Mouse (Mus musculus) embryonic facial prominence, embryonic 11.5 days (tissue): ENCODE measurements around the gene Svs1. TPM values are rescaled to one million over a fixed set of nuclear protein-coding genes. Genes with fewer than 3 reads are reported as not detected.

Source experiments
- ATAC-seq: fragments of 200-750 bp; cut with Nextera tagmentation; replicated peaks from 2 replicates; pipeline ENCODE4 v1.8.0; 2017; ENCODE audit warnings: low read depth; ENCODE audit not compliant: insufficient number of reproducible peaks, low FRiP score, low TSS enrichment
- DNase-seq: peaks from one replicate; pipeline ENCODE4 v3.0.0-alpha.2; 2015; ENCODE audit warnings: low spot score
- H3K27ac ChIP-seq: fragments of 300-500 bp; sonication (generic); replicated peaks from 2 replicates; pipeline ENCODE4 v1.5.1; 2014; ENCODE audit warnings: mild to moderate bottlenecking, low read depth, low read length, control low read depth
- H3K27me3 ChIP-seq: fragments of 300-500 bp; sonication (generic); 2 replicates; pipeline ENCODE4 v1.6.1; 2014; ENCODE audit warnings: mild to moderate bottlenecking, low read length, moderate library complexity, mixed read lengths; ENCODE audit not compliant: control insufficient read depth, insufficient read depth
- H3K36me3 ChIP-seq: fragments of 300-500 bp; sonication (generic); replicated peaks from 2 replicates; pipeline ENCODE4 v1.6.1; 2014; ENCODE audit warnings: low read depth, mild to moderate bottlenecking, low read length, moderate library complexity, mixed read lengths; ENCODE audit not compliant: control insufficient read depth, insufficient read depth
- H3K4me1 ChIP-seq: fragments of 300-500 bp; sonication (generic); 2 replicates; pipeline ENCODE4 v1.6.1; 2014; ENCODE audit warnings: low read length, mixed read lengths; ENCODE audit not compliant: control insufficient read depth, insufficient read depth
- H3K4me2 ChIP-seq: fragments of 300-500 bp; sonication (generic); 2 replicates; pipeline ENCODE4 v1.6.1; 2014; ENCODE audit warnings: low read depth, mild to moderate bottlenecking, control low read depth, low read length, moderate library complexity
- H3K4me3 ChIP-seq: fragments of 300-500 bp; sonication (generic); 2 replicates; pipeline ENCODE4 v1.5.1; 2014; ENCODE audit warnings: low read depth, low read length, control low read depth
- H3K9ac ChIP-seq: fragments of 300-500 bp; sonication (generic); replicated peaks from 2 replicates; pipeline ENCODE4 v1.6.1; 2014; ENCODE audit warnings: mild to moderate bottlenecking, control low read depth, low read length
- H3K9me3 ChIP-seq: fragments of 300-500 bp; sonication (generic); replicated peaks from 2 replicates; pipeline ENCODE4 v1.6.1; 2016; ENCODE audit warnings: mild to moderate bottlenecking, low read length, inconsistent platforms, mixed read lengths; ENCODE audit not compliant: control insufficient read depth
- WGBS: fragments of 180-500 bp; shearing (Covaris S2); extraction: QIAGEN DNeasy Blood & Tissue Kit; methylation state at CpG from one replicate; pipeline ENCODE4 v1.1.7; 2014; 5-methylcytosine and 5-hydroxymethylcytosine counted together
- polyA plus RNA-seq: library from polyadenylated mRNA; unstranded; fragments of >200 nt; fragmentation: Nextera tagmentation; extraction: Ambion mirVana; gene quantifications from 2 replicates; pipeline ENCODE4 v1.2.1, GENCODE M21; 2014

Gene Svs1
- polyA plus RNA-seq, 1 experiment from 2014 or later = not detected

GRCm38 (mm10) chr6:49039470-49040180 is 53.0 kb downstream of the Svs1 start:
- Histone ChIP-seq H3K27ac (no peak overlapping the region), H3K4me3 (peak overlapping the region; percentile 26), H3K36me3 (no peaks in the 10 kb centered on the region; the same call in 1 of the 2 replicates), H3K4me1 (no peaks in the 10 kb centered on the region), H3K4me2 (peak overlapping the region; percentile 33), H3K9ac (peak overlapping the region; percentile 57), H3K9me3 (no peaks in the 10 kb centered on the region), H3K27me3 (0 out of 2 replicates have a peak, but pooled peaks cover 2% of the 10 kb centered on the region)
- ATAC-seq = no peak
- peak; percentile 84 for DNase-seq
- WGBS = 21% methylated on average over 17 of the region's 18 CpGs

Other genes starting within 250 kb of the Svs1 start
- gene Gimap1, start 247.8 kb upstream of the Svs1 start, polyA plus RNA-seq = 5.5 and 5.6 TPM in 2 replicates
- 0.63 and 1.2 TPM in 2 replicates for gene Gimap5, start 240.7 kb upstream of the Svs1 start, polyA plus RNA-seq
- not detected in 2 replicates for gene Gimap3, start 216.0 kb upstream of the Svs1 start, polyA plus RNA-seq
- 30.4 and 32.7 TPM in 2 replicates for gene Tmem176a, start 145.9 kb upstream of the Svs1 start, polyA plus RNA-seq
- gene Tmem176b, start 145.4 kb upstream of the Svs1 start, polyA plus RNA-seq = 87.3 and 103 TPM in 2 replicates
- not detected in 2 replicates for gene Aoc1, start 114.0 kb upstream of the Svs1 start, polyA plus RNA-seq
- gene 1600015I10Rik, start 57.0 kb upstream of the Svs1 start, polyA plus RNA-seq = not detected in 2 replicates
- not detected in 2 replicates for gene Doxl2, start 11.9 kb upstream of the Svs1 start, polyA plus RNA-seq
- 3.3 and 8.8 TPM in 2 replicates for gene Gpnmb, start 49.7 kb downstream of the Svs1 start, polyA plus RNA-seq
- gene Malsu1, start 86.9 kb downstream of the Svs1 start, polyA plus RNA-seq = 68.5 and 75.4 TPM in 2 replicates
- gene Igf2bp3, start 228.1 kb downstream of the Svs1 start, polyA plus RNA-seq = 138 and 149 TPM in 2 replicates